Mouse (Mus musculus): ENCODE data around the gene Adam21. TPM values are rescaled to one million over a fixed set of nuclear protein-coding genes. Genes with fewer than 3 reads are reported as not detected.
"Not testable (repeated sequence)": the region's sequence is repeated elsewhere in the genome, so short reads cannot be mapped to it uniquely, and the experiment has no call there.

The Adam21 gene
- polyA plus RNA-seq, 1 experiment from 2014 or later: 0.43 TPM

- Histone ChIP-seq H3K27me3 (no peaks in the 10 kb centered on the region), H3K9me3 (no peaks in the 10 kb centered on the region), H3K4me2 (peak within 1 kb of the TSS; percentile 66), H3K36me3 (replicated peaks) (no peaks in the 10 kb centered on the region), H3K4me1 (peaks cover 14% of the 10 kb centered on the region), H3K9ac (peak within 1 kb of the TSS; percentile 80), H3K27ac (peak within 1 kb of the TSS; percentile 63), H3K4me3 (replicated peaks) (peak within 1 kb of the TSS; percentile 75)
- peak; percentile 93 for ATAC-seq (ENCODE audit: low FRiP score)
- WGBS: under 1% methylated on average over 45 of the region's 46 CpGs
These were observed 35.8 kb downstream of the Adam21 start, which contains the start of the genes Gm20498 and Synj2bp for GRCm38 (mm10) chr12:81532316-81533028. Gene Gm20498, minus strand, starts transcription at chr12:81532905. Gene Synj2bp, minus strand, starts transcription at chr12:81532911.

GRCm38 (mm10) chr12:81530587-81530986 is 37.7 kb downstream of the Adam21 start:
- not testable (repeated sequence) for H3K9ac ChIP-seq; ATAC-seq (ENCODE audit: low FRiP score); H3K36me3 ChIP-seq (replicated peaks); H3K27me3 ChIP-seq; H3K4me3 ChIP-seq (replicated peaks); H3K9me3 ChIP-seq; H3K27ac ChIP-seq; H3K4me2 ChIP-seq
- peaks cover 14% of the 10 kb centered on the region for H3K4me1 ChIP-seq
- 72% methylated on average over 8 of the region's 8 CpGs for WGBS

Other genes with a start within 250 kb of the Adam21 start
- 1.7 and 2.2 TPM in 2 replicates for gene Slc8a3, start 235.3 kb downstream of the Adam21 start, polyA plus RNA-seq (2016; fragmentation: Nextera tagmentation; extraction: Ambion mirVana)
- 0.22 and 0.34 TPM in 2 replicates for gene Gm4787, start 189.0 kb downstream of the Adam21 start, polyA plus RNA-seq (2016; fragmentation: Nextera tagmentation; extraction: Ambion mirVana)
- 0.28 and 0.67 TPM in 2 replicates for gene Adam4, start 146.5 kb downstream of the Adam21 start, polyA plus RNA-seq (2016; fragmentation: Nextera tagmentation; extraction: Ambion mirVana)
- 133 and 136 TPM in 2 replicates for gene Cox16, start 83.3 kb downstream of the Adam21 start, polyA plus RNA-seq (2016; fragmentation: Nextera tagmentation; extraction: Ambion mirVana)
- gene Gm20498, start 35.6 kb downstream of the Adam21 start, polyA plus RNA-seq (2016; fragmentation: Nextera tagmentation; extraction: Ambion mirVana): 23.3 and 24.6 TPM in 2 replicates
- gene Synj2bp, start 35.6 kb downstream of the Adam21 start, polyA plus RNA-seq (2016; fragmentation: Nextera tagmentation; extraction: Ambion mirVana): 30.9 and 34.2 TPM in 2 replicates
- 66.5 and 67.5 TPM in 2 replicates for gene Med6, start 26.5 kb upstream of the Adam21 start, polyA plus RNA-seq (2016; fragmentation: Nextera tagmentation; extraction: Ambion mirVana)
- gene Ttc9, start 62.8 kb upstream of the Adam21 start, polyA plus RNA-seq (2016; fragmentation: Nextera tagmentation; extraction: Ambion mirVana): 5.7 and 7.6 TPM in 2 replicates
- gene Map3k9, start 212.7 kb upstream of the Adam21 start, polyA plus RNA-seq (2016; fragmentation: Nextera tagmentation; extraction: Ambion mirVana): 5.3 and 5.7 TPM in 2 replicates